Mouse (Mus musculus) spleen, embryonic (tissue): ENCODE measurements around the gene Gm4340.
"Not testable (repeated sequence)": the region's sequence is repeated elsewhere in the genome, so short reads cannot be mapped to it uniquely, and the experiment has no call there.

Experiments
- CTCF ChIA-PET: fragments of 350-600 bp; sonication (Branson Sonifier 250); formaldehyde crosslinking; loops from one replicate; lab custom pipeline; 2022; lab: Charles Lee

Gm4340 gene

DNA sequence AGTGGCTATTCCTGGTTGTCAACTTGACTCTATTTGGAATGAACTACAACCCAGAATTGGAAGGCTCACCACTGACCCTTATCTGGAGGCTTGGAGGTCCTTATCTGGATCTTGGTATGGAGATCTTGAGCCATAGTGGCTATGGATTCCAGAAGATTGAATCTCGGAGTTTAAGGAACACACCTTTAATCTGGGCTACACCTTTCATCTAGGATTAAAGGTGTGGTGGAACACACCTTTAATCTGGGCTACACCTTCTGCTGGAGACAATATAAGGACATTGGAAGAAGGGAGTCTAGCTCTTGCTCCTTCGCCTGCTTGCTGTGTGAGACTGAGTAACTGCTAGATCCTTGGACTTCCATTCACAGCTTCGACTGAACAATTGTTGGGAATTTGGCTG lies at the start of gene Gm4340:
Gene Gm4340 (plus strand): TSS at position 301 of the 400 bp plus-strand sequence.
- CTCF ChIA-PET, result not testable (repeated sequence)

DNA sequence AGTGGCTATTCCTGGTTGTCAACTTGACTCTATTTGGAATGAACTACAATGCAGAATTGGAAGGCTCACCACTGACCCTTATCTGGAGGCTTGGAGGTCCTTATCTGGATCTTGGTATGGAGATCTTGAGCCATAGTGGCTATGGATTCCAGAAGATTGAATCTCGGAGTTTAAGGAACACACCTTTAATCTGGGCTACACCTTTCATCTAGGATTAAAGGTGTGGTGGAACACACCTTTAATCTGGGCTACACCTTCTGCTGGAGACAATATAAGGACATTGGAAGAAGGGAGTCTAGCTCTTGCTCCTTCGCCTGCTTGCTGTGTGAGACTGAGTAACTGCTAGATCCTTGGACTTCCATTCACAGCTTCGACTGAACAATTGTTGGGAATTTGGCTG lies 42.6 kb upstream of the Gm4340 start, which contains the start of gene Gm6763:
Gene Gm6763 (plus strand): TSS at position 301 of the 400 bp plus-strand sequence.
- CTCF ChIA-PET, result not testable (repeated sequence)

DNA sequence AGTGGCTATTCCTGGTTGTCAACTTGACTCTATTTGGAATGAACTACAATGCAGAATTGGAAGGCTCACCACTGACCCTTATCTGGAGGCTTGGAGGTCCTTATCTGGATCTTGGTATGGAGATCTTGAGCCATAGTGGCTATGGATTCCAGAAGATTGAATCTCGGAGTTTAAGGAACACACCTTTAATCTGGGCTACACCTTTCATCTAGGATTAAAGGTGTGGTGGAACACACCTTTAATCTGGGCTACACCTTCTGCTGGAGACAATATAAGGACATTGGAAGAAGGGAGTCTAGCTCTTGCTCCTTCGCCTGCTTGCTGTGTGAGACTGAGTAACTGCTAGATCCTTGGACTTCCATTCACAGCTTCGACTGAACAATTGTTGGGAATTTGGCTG lies 34.1 kb upstream of the Gm4340 start, which contains the start of gene Gm8764:
Gene Gm8764 (plus strand): TSS at position 301 of the 400 bp plus-strand sequence.
- CTCF ChIA-PET, result not testable (repeated sequence)

DNA sequence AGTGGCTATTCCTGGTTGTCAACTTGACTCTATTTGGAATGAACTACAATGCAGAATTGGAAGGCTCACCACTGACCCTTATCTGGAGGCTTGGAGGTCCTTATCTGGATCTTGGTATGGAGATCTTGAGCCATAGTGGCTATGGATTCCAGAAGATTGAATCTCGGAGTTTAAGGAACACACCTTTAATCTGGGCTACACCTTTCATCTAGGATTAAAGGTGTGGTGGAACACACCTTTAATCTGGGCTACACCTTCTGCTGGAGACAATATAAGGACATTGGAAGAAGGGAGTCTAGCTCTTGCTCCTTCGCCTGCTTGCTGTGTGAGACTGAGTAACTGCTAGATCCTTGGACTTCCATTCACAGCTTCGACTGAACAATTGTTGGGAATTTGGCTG lies 25.6 kb upstream of the Gm4340 start, which contains the start of gene Gm21304:
Gene Gm21304 (plus strand): TSS at position 301 of the 400 bp plus-strand sequence.
- CTCF ChIA-PET, result not testable (repeated sequence)

DNA sequence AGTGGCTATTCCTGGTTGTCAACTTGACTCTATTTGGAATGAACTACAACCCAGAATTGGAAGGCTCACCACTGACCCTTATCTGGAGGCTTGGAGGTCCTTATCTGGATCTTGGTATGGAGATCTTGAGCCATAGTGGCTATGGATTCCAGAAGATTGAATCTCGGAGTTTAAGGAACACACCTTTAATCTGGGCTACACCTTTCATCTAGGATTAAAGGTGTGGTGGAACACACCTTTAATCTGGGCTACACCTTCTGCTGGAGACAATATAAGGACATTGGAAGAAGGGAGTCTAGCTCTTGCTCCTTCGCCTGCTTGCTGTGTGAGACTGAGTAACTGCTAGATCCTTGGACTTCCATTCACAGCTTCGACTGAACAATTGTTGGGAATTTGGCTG lies 17.1 kb upstream of the Gm4340 start, which contains the start of gene Gm21312:
Gene Gm21312 (plus strand): TSS at position 301 of the 400 bp plus-strand sequence.
- CTCF ChIA-PET, result not testable (repeated sequence)

DNA sequence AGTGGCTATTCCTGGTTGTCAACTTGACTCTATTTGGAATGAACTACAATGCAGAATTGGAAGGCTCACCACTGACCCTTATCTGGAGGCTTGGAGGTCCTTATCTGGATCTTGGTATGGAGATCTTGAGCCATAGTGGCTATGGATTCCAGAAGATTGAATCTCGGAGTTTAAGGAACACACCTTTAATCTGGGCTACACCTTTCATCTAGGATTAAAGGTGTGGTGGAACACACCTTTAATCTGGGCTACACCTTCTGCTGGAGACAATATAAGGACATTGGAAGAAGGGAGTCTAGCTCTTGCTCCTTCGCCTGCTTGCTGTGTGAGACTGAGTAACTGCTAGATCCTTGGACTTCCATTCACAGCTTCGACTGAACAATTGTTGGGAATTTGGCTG lies 8.6 kb upstream of the Gm4340 start, which contains the start of gene Gm20765:
Gene Gm20765 (plus strand): TSS at position 301 of the 400 bp plus-strand sequence.
- CTCF ChIA-PET, result not testable (repeated sequence)

DNA sequence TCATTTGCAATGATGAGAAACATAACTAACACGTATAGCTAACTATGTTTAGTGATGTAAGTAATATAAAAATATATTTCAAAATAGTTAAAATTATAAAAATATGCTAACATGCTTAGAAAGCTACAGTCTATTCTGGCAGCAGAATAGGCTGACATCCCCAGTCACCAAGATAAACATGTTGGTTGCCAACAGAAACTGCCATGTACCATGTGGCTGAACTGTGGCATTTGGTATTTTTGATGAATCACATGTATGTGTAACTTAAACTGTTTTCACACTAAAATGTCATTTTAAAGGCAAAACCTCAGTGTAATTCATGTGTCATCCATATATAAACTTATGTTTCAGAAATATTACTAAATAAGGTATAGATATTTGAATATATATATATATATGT lies 15.8 kb downstream of the Gm4340 start:
- CTCF ChIA-PET, result no interaction called here

DNA sequence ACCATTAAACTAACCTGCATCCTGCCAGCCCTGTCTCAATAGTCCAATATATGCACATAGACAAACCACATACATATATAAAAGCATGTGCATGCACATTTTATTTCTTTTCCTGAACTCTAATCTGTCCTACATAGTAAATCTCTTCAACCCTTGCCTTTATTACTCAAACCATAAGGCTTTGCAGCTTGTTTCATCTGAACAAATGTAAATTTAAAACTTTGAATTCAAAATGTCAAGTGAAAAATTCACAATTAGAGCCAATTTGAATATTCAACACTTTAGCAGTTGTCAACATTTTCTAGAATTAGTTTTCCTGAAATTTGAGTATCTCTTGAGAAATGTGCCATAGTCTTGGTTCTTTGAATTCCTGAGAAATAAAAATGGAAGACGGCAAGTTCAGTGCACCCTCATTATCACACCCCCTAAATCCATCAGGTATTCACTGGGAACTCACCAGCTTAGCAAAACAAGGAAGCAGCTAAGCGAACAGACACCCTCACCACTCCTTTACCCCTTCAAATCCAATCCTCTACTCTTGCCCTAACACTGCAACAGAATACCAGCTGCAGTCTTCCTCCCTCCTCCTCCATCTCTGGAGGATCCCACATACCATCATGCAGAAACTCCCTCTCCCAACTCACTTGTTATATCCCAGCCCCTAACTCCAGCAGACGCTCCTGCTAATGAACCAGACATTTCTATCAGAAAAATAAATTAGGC lies 16.6 kb downstream of the Gm4340 start:
- CTCF ChIA-PET, result no interaction called here

DNA sequence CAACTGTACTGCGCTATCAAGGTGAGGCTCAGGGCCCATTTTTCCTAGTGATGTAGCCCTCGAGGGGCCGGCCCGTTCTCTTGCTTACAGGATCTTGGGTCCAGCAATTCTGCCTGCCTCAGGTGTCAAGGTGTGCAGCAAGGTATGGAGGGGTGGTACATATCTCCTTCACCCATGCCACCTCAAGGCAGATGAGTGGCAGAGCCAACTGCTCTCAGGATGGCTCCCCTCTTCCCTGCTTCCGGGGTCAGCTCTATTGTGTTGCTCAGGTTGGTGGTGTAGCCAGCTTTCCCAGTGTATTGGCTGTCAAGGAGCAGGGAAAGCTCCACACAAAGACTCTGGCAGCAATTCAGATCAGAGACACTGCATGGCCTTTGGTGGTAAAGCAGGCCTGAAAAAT lies 20.7 kb downstream of the Gm4340 start:
- CTCF ChIA-PET, result no interaction called here

DNA sequence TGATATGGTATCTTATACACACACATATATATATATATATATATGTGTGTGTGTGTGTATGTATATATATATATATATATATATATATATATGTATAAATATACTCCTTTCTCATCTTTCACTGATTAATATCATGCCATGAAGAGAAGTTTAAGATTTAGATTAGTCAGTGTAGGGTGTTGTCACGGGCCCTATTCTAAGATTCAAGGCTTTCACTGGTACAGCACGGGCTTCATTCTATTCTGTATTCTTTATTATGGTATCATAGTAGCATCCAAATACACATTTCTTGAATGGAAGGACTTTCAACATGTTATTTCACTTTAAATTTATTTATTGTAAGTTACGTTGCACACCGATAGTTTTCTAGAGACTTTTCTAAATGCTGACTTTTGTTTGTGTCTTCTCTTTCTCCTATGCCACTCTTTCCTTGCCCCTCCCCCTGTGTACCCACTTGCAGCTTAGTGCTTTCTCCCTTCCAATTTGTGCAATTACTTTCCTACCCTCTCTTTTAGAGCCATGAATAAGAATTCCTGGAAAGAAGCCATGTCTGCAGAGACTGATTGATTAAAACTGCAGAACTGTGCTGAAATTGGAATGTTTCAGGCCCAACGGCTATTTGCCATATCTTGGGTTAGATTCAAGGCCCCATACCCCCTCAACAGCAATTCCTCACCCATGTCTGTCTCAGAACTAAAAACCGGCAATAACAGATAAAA lies 26.6 kb downstream of the Gm4340 start:
- CTCF ChIA-PET, result no interaction called here
